Mouse (Mus musculus) bone marrow, adult 2 months (tissue): ENCODE measurements around the gene Alk. TPM values are rescaled to one million over a fixed set of nuclear protein-coding genes. Genes with fewer than 3 reads are reported as not detected.

Experiments used
- H3K27ac ChIP-seq: fragments of 200-500 bp; 2 replicates; pipeline ENCODE4 v1.5.1; 2012; ENCODE audit warnings: low read depth, mild to moderate bottlenecking, control low read depth, inconsistent platforms, low read length; ENCODE audit not compliant: control insufficient read depth, poor library complexity, insufficient read depth
- H3K4me1 ChIP-seq: fragments of 200-500 bp; 2 replicates; pipeline ENCODE4 v1.6.1; 2011; ENCODE audit warnings: low read length; ENCODE audit not compliant: control insufficient read depth, insufficient read depth
- H3K4me3 ChIP-seq: fragments of 200-500 bp; replicated peaks from 2 replicates; pipeline ENCODE3; 2011; ENCODE audit warnings: mild to moderate bottlenecking, low read depth, low read length, control low read depth; ENCODE audit not compliant: control insufficient read depth
- CTCF ChIP-seq: fragments of 200-500 bp; IDR thresholded peaks from 2 replicates; pipeline ENCODE4 v1.5.1; 2011; ENCODE audit warnings: low read length, control low read depth; ENCODE audit not compliant: control insufficient read depth, insufficient read depth
- POLR2A ChIP-seq: fragments of 200-500 bp; IDR thresholded peaks from 2 replicates; pipeline ENCODE4 v1.6.1; 2011; ENCODE audit warnings: low read depth, mild to moderate bottlenecking, control low read depth, low read length, borderline replicate concordance; ENCODE audit not compliant: control insufficient read depth
- WGBS: fragments of 180-500 bp; shearing (Covaris S2); methylation state at CpG from one replicate; pipeline ENCODE4 v1.1.7; 2018; 5-methylcytosine and 5-hydroxymethylcytosine counted together
- polyA plus RNA-seq: library from polyadenylated mRNA; stranded (reverse); fragments of >200 nt; gene quantifications from 2 replicates; pipeline ENCODE4 v1.2.4, GENCODE M21; 2011; ENCODE audit warnings: low replicate concordance; ENCODE audit not compliant: missing spikeins, insufficient read depth, insufficient read length

Gene Alk
- polyA plus RNA-seq, 1 experiment, result not detected

- no peaks in the 10 kb centered on the region for H3K4me1 ChIP-seq
- H3K4me3 ChIP-seq, result no peak overlapping the region
- TF ChIP-seq CTCF (no peak), POLR2A (no peak)
- no peak overlapping the region for H3K27ac ChIP-seq
- 37% methylated on average over 9 of the region's 9 CpGs for WGBS
These were observed 460.0 kb downstream of the Alk start for GRCm38 (mm10) chr17:72144461-72144860.

GRCm38 (mm10) chr17:72132140-72132911 lies 472.1 kb downstream of the Alk start:
- WGBS, result 85% methylated on average over 8 of the region's 8 CpGs
- TF ChIP-seq CTCF (no peak), POLR2A (no peak)
- no peaks in the 10 kb centered on the region for H3K4me1 ChIP-seq
- no peak overlapping the region for H3K4me3 ChIP-seq
- no peak overlapping the region for H3K27ac ChIP-seq

- TF ChIP-seq CTCF (no peak), POLR2A (no peak)
- Histone ChIP-seq H3K4me3 (no peak overlapping the region), H3K4me1 (no peaks in the 10 kb centered on the region), H3K27ac (no peak overlapping the region)
- WGBS, result 76% methylated on average over 1 of the region's 1 CpGs
These were observed 482.8 kb downstream of the Alk start for GRCm38 (mm10) chr17:72121660-72122059.

- Histone ChIP-seq H3K4me3 (no peak overlapping the region), H3K27ac (no peak overlapping the region), H3K4me1 (no peaks in the 10 kb centered on the region)
- TF ChIP-seq CTCF, result no peak
- no peak for TF ChIP-seq POLR2A
- whole genome bisulfite sequencing, result 67% methylated on average over 11 of the region's 11 CpGs
These were observed 484.1 kb downstream of the Alk start for GRCm38 (mm10) chr17:72120278-72120677.

GRCm38 (mm10) chr17:72118376-72118775 lies 486.1 kb downstream of the Alk start:
- TF ChIP-seq POLR2A, result no peak
- TF ChIP-seq CTCF, result no peak
- Histone ChIP-seq H3K27ac (no peak overlapping the region), H3K4me1 (no peaks in the 10 kb centered on the region), H3K4me3 (no peak overlapping the region)
- WGBS, result 29% methylated on average over 5 of the region's 5 CpGs

GRCm38 (mm10) chr17:72115271-72115944 lies 489.0 kb downstream of the Alk start:
- TF ChIP-seq POLR2A, result no peak
- Histone ChIP-seq H3K4me1 (no peaks in the 10 kb centered on the region), H3K27ac (no peak overlapping the region), H3K4me3 (no peak overlapping the region)
- 81% methylated on average over 12 of the region's 12 CpGs for WGBS

- Histone ChIP-seq H3K4me3 (no peak overlapping the region), H3K4me1 (no peaks in the 10 kb centered on the region), H3K27ac (no peak overlapping the region)
- TF ChIP-seq CTCF (no peak), POLR2A (no peak)
These were observed 492.4 kb downstream of the Alk start for GRCm38 (mm10) chr17:72112004-72112403.

- 83% methylated on average over 4 of the region's 4 CpGs for WGBS
- TF ChIP-seq POLR2A (no peak), CTCF (no peak)
- Histone ChIP-seq H3K4me3 (no peak overlapping the region), H3K27ac (no peak overlapping the region), H3K4me1 (no peaks in the 10 kb centered on the region)
These were observed 492.9 kb downstream of the Alk start for GRCm38 (mm10) chr17:72111528-72111927.
